Mouse (Mus musculus) thymus, adult 2 months (tissue): ENCODE measurements at regions not wholly inside any gene's neighbourhood (a gene's known extent, or its start where the extent isn't known, plus 50 kb on each side); places are given as distances from the start of the nearest gene placed in this dataset.

ENCODE experiments used
- CTCF ChIP-seq: fragments of 200-500 bp; IDR thresholded peaks from 2 replicates; pipeline ENCODE4 v1.5.1; 2012; ENCODE audit warnings: mild to moderate bottlenecking, control low read depth, low read length, moderate library complexity, borderline replicate concordance; ENCODE audit not compliant: control insufficient read depth, poor library complexity, insufficient read depth; ENCODE audit errors: extremely low read depth
- POLR2A ChIP-seq: fragments of 200-500 bp; IDR thresholded peaks from 2 replicates; pipeline ENCODE4 v1.6.1; 2012; ENCODE audit warnings: mild to moderate bottlenecking, low read length, control low read depth, moderate library complexity; ENCODE audit not compliant: control insufficient read depth, poor library complexity, insufficient read depth; ENCODE audit errors: extremely low read depth

DNA sequence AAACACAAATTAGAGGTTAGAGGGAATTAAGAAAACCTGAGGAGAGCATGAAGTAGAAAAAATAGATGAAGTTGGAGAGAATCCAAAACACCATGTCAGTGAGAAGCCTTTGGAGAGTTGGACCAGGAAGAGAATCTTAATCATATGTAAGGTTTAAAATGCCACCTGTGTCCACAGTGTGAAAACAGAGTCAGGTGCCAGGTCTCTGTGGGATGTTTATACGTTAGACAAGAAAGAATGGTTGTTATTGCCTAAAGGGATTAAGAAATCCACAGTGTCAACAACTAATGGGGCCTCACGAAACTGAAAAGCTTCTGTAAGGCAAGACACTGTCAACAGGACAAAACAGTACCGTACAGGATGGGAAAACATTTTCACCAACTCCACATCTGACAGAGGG lies 294.7 kb upstream of the Slc35b3 start:
- TF ChIP-seq POLR2A (no peak), CTCF (no peak)
